Mouse (Mus musculus) left cerebral cortex, adult 18-20 months (tissue): Measurements from ENCODE around the gene Barhl2. TPM values are rescaled to one million over a fixed set of nuclear protein-coding genes. Genes with fewer than 3 reads are reported as not detected.

Experiments used
- DNase-seq, 2 experiments: peaks; one replicate each; pipeline ENCODE4 v3.0.0; 2021 to 2022; ENCODE audit warnings: low spot score in 2 of 2, mixed read lengths in 1 of 2
- total RNA-seq, 2 experiments: library from RNA; stranded (reverse); gene quantifications; 2 replicates each; pipeline ENCODE4 v1.2.3; 2021

Barhl2 gene
- total RNA-seq, 2 experiments from 2014 or later, result 0.72 to 1.0 TPM

GRCm38 (mm10) chr5:106416550-106416949 is 41.4 kb downstream of the Barhl2 start:
- DNase-seq, result no peak

GRCm38 (mm10) chr5:106415734-106416133 is 42.2 kb downstream of the Barhl2 start:
- DNase-seq, result no peak

- no peak for DNase-seq
Measured at GRCm38 (mm10) chr5:106402761-106403160, 55.2 kb downstream of the Barhl2 start.

Other genes with a start within 250 kb of the Barhl2 start
- not detected for gene Gm17304, start 150.9 kb upstream of the Barhl2 start, total RNA-seq
- 100 to 1,000 TPM; 125 to 129 TPM for gene Zfp644, start 239.1 kb upstream of the Barhl2 start, total RNA-seq